Mouse (Mus musculus) activated CD4-positive, CD25-positive, alpha-beta regulatory T cell, adult 4 months (primary cell): ENCODE measurements around the gene Pou3f3. TPM values are rescaled to one million over a fixed set of nuclear protein-coding genes. Genes with fewer than 3 reads are reported as not detected.

ENCODE experiments used
- ATAC-seq: one replicate; pipeline ENCODE4 v1.8.0; 2017
- polyA plus RNA-seq, 2 experiments: library from polyadenylated mRNA; unstranded; fragments of 100-300 nt; shearing (Covaris generic); gene quantifications; one replicate each; pipeline ENCODE4 v1.2.1; 2017

Pou3f3 gene
- polyA plus RNA-seq = under 1 TPM in 1 of 2 experiments, not detected in 1; 0.05 TPM

DNA sequence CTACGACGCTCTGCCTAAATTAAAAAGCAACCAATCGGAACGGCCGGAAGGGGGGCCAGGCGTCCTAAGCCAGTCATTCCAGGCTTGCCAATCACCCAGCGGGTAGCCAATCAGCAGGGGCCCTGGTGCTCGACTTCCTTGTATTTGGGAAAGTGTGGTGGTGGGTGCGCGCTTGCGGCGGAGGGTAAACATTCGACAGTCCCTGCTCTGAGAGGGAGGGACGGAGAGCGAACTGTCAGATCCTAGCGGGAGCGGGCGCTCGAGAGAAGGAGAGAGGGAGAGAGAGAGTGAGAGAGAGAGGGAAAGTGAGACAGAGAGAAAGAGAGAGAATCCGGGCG lies at the start of gene Pou3f3:
Gene Pou3f3, plus strand, starts transcription at position 191 of the 338 bp plus-strand sequence.
- ATAC-seq = no peak

DNA sequence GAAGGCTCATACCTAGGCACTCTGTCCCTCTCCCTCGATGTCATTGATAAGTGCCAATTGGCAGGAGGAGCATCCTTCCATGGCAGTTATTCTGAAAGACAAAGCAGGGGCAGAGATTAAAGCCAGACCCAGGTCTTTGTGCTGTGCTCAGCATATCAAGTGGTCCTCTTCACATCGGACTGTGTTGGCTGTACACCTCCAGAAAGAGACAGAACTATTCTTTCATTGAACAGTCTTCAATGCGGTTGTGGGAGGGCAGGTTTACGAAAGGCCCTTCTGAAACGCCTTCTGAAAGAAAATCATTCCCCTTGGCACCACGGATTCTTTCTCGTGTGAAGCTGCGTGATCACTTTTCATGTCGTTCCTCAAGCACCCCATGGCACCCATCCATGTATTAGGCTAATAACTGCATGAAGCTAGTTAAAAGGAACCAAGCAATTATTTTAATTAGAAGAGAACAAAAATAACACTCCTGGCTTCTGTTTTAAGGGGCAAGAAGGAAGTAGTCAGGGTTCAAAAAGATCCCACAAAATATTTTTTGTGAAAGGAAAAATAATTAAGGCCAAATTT lies 47.1 kb upstream of the Pou3f3 start:
- no peak for ATAC-seq

DNA sequence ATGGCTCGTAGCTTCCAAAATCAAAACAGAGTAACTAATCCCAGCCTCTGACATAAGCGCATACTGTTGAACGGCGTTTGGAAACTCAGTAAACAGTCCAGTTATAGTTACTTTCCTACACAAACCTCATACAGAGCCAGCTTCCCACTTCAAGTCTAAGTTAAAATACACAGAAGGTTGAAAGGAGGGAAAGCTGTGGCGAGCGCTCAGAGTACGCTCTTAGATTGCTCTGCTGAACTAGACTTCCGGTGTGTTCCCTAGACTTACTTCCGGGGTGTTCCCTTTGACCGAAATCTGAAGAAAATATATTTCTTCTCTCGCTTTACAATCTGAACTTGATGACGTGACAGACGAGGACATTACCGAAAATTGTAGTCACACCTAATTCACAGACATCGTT lies 44.1 kb upstream of the Pou3f3 start:
- ATAC-seq = no peak

GRCm38 (mm10) chr1:42667546-42667945 lies 28.0 kb upstream of the Pou3f3 start:
- ATAC-seq = no peak

DNA sequence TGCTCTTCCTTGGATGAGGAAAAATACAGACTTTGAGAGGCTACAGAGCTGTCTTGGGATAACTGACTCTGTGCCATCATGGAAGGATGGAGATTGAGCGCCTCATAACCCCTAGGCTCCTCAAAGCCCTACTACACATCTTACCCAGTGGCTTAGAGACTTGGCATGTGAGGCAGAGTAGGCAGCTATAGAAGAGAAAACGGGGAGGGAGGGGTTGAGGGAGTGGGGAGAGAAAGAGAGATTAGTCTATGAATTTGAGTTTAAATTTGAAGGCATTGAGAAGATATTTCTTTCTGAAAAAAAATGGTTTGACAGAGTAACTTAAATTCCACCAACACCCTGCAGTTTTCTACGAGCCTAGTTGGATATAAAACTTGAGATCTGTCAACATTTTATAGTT lies 14.9 kb upstream of the Pou3f3 start:
- ATAC-seq = no peak

DNA sequence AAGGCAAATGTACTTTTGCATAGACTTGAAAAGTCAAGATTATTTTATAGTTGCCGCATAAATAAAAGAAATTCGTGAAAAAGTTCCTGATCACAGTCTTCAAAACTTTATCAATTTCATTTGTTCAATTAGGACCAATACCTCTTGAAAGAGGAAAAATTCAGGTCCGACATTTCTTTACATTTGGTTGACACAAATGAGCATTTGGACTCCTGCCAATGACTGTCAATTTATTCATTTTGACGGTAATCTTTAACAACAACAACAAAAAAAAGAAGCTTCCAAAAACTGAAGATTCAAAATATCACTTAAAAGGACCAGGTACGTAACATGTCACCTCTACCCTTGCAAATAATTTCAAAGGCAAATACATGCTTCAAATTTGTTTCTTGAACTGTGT lies 13.8 kb upstream of the Pou3f3 start:
- no peak for ATAC-seq

- ATAC-seq = no peak
Observed at GRCm38 (mm10) chr1:42683861-42684260, 11.7 kb upstream of the Pou3f3 start.

DNA sequence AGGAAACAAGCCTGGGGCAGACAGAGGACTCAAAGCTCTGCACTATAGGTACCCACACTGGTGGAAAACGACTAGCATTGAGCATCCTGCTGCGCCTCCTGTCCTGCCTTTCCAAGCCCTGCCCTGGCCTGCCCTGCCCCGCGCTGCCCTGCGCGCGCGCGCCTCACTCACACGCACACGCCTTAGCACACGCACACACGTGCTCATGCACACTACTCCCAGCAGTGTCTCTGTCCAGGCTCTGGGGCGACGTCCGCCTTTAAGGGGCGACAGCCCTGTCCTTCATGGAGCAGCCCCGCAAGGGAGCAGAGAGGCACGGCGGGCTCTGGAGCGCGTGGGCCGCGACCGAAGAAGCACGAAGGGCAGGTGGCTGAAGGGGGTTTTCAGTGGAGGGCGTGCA lies 11.2 kb upstream of the Pou3f3 start:
- no peak for ATAC-seq

- no peak for ATAC-seq
Observed at GRCm38 (mm10) chr1:42684783-42685182, 10.8 kb upstream of the Pou3f3 start.

- ATAC-seq = no peak
Observed at GRCm38 (mm10) chr1:42685321-42685960, 10.1 kb upstream of the Pou3f3 start.

- no peak for ATAC-seq
Observed at GRCm38 (mm10) chr1:42686194-42687131, 9.1 kb upstream of the Pou3f3 start.

- ATAC-seq = no peak
Observed at GRCm38 (mm10) chr1:42687271-42687670, 8.3 kb upstream of the Pou3f3 start.

- ATAC-seq = no peak
Observed at GRCm38 (mm10) chr1:42687756-42688540, 7.6 kb upstream of the Pou3f3 start.

DNA sequence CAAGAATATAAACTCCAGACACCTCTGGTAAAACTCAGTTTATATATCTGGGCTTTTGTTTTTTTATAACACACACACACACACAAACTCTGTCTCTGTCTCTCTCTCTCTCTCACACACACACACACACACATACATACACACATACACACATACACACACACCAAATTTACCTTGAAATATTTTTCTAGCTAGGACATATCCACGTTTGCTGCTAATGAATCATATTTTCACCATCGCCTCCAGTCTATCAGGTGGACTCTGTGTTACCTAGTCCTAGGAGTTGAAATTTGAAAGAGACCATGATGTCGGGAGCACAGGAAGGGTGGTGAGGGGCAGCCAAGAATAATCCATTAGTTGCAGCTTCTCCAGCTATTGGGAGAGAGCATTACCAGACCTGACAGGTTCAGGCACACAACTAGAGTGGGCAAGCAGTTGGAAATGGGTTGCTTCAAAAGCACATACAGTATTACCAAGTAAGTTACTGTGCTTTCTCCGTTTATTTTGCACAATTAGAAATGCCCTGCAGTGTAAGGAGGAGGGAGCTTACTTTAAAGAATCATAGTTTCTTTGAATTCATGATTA lies 6.9 kb upstream of the Pou3f3 start:
- ATAC-seq = no peak

DNA sequence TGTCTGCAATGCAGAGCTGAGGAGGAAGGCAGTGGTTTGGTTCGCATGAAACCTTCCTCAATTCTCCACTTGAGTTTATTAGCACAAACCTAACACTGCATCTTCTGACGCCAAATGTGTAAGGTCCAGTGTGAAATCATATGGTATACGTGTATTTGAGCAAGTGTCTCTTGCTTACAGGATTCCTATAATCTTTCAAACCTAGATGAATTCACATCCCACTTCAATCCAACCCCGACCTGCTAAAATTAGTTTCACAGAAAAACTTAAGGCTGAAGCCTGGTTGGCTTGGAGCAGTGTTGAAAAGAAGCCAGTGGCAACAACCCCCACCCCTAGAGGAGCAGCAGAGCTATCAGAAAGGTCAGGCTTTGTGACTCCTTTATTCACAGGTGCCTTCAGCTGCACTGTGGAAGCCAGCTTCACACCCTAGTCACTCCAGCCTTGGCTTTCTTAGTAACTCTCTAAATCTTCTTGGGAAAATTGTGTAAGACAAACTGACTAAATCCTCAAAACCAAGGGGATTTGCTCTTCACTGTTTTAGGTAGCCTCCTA lies 5.5 kb upstream of the Pou3f3 start:
- ATAC-seq = no peak

DNA sequence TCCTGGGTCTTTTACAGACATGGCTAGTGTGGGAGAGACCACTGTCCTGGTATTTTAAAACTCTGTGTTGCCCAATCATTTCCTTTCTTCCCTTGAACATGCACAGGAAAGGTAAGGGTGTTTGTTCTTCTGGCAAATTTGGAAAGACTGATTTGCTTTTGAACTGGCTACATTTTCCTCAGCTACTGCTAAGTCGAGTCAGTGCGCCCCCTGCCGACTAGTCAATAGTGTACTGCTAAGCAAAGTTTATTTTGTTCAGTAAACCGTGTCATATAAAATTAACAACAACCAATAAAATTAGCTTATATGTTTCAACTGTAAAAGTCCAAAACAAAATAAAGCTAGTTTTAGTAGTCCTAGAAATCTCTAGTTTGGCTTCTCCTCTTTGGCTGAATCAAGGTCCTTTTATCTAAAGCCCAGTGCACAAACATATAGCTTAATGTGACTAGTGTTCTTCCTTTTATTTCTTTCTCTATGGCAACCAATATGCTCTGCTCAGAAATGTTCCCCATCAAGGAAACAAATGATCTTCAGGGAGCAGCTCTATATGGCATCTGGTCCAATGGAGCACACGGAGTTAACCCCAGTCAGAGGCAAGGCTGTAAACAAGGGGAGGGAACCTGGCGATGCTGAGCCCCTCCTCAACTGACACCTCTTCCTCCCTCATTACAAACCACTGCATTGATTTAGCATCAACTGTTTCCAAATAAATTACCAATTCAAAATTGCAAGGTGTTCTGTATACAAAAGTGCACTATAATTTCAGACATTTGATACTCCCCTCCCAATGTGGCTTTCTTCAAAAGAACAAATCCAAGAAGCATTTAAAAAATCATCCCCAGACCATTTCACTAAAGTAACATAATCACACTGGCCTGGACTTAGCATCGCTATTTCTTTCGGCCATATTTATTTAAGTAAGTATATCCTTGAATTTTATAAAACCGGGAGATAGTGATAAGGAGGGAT lies 4.1 kb upstream of the Pou3f3 start:
- ATAC-seq = no peak

DNA sequence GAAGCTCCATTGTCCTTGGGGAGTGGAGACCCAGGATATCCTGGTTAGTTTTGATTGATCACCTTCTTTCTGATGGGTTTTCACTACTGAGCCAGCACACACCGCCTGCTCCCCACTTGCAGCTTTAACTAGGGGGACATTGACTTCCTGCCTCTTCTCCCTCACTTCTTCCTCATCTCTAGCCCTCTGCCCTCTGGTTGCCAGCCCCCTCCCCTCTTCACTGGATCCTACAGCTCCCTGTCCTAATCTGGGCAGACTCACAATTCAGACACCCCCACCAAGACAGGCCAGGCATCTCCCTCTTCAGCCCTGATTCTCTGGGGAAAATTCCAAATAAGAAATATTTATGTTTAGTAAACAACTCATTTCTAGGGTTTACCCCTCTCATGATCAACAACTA lies 3.3 kb upstream of the Pou3f3 start:
- ATAC-seq = no peak

GRCm38 (mm10) chr1:42693101-42693715 lies 2.4 kb upstream of the Pou3f3 start:
- ATAC-seq = no peak

GRCm38 (mm10) chr1:42693852-42694251 lies 1.7 kb upstream of the Pou3f3 start:
- ATAC-seq = no peak

GRCm38 (mm10) chr1:42694290-42694664 lies 1.3 kb upstream of the Pou3f3 start:
- ATAC-seq = no peak
